Mouse (Mus musculus): Measurements from ENCODE around the gene Hist1h2be. TPM values are rescaled to one million over a fixed set of nuclear protein-coding genes. Genes with fewer than 3 reads are reported as not detected.
A peak's percentile ranks its signal among the peaks of the same experiment; 100 is the strongest.
"Not testable (repeated sequence)": the region's sequence is repeated elsewhere in the genome, so short reads cannot be mapped to it uniquely, and the experiment has no call there.

Gene Hist1h2be
- polyA plus RNA-seq, 1 experiment from 2014 or later = 2.2 TPM

DNA sequence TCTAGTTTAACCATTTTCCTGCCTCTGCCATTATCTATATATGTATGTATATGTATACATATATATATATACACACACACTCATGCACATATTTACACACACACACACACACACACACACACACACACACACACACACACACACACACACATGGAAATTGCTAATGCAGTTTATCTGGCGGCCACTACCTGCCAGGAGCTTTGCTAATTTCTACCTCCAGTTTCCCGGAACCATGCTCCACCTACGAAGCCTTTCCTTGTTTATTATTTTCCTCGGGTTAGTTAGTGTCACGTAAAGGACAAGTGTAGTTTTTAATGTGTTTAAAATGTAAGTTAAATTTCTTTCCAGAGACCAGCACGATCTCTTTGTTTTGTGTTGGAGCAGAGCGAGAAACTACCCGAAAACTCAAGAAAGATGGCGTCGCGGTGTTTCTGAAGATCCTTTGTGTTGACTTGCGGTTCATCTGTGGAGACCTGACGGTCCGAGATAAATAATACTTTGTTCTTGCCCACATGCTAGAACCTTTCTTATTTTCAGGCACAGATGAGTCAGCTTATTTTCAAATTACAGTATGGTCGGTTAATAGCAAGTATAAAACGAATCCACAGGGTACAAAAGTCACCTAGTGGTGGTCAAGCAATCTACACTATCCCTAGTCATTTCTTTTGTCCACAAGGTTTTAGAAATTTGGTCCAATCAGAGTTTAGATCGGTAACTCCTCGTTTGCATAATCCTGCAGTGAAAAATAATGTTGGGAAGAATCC is 58.0 kb downstream of the Hist1h2be start:
- 4% methylated on average over 18 of the region's 18 CpGs for WGBS
- ATAC-seq (ENCODE audit: low FRiP score) = peak; percentile 46

DNA sequence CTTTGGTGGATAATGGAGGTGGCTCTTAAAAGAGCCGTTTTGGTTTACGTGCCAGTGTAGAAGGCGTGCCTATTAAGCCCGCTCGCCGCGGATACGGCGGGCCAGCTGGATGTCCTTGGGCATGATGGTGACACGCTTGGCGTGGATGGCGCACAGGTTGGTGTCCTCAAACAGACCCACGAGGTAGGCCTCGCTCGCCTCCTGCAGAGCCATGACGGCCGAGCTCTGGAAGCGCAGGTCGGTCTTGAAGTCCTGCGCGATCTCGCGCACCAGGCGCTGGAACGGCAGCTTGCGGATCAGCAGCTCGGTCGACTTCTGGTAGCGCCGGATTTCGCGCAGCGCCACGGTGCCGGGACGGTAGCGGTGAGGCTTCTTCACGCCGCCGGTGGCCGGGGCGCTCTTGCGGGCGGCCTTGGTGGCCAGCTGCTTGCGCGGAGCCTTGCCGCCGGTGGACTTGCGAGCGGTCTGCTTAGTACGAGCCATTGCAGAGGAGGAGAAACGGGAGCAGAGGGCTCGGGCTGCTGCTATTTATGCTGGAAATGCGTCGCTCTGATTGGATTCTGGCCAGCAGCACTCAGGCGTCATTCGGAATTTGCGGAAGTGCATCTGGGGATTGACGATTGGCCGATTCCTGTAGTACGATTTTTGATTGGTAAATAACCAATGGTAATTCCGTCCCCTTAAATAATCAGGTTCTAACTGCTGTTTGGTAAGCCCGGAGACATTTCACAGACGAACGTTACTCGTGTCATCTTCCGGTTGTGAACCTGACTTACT is 58.9 kb downstream of the Hist1h2be start, which contains the start of gene Hist1h3e:
Gene Hist1h3e (minus strand): TSS at position 487 of the 777 bp plus-strand sequence.
- Histone ChIP-seq H3K27ac (peak within 1 kb of the TSS; percentile 98), H3K4me2 (replicated peaks) (peak within 1 kb of the TSS; percentile 85), H3K4me3 (peak within 1 kb of the TSS; percentile 42), H3K9ac (peak within 1 kb of the TSS; percentile 53)
- not testable (repeated sequence) for H3K4me1 ChIP-seq; H3K36me3 ChIP-seq; H3K27me3 ChIP-seq; H3K9me3 ChIP-seq (replicated peaks)
- WGBS = 0% methylated on average over 50 of the region's 67 CpGs
- peak; percentile 98 for ATAC-seq (ENCODE audit: low FRiP score)

More for the DNA sequence above, 58.0 kb downstream of the Hist1h2be start:
- Histone ChIP-seq H3K27ac (peak overlapping the region; percentile 98), H3K36me3 (no peaks in the 10 kb centered on the region), H3K4me2 (replicated peaks) (peak overlapping the region; percentile 85), H3K9me3 (replicated peaks) (no peaks in the 10 kb centered on the region), H3K4me3 (peak overlapping the region; percentile 42), H3K27me3 (no peaks in the 10 kb centered on the region), H3K9ac (peak overlapping the region; percentile 53), H3K4me1 (no peaks in the 10 kb centered on the region)

DNA sequence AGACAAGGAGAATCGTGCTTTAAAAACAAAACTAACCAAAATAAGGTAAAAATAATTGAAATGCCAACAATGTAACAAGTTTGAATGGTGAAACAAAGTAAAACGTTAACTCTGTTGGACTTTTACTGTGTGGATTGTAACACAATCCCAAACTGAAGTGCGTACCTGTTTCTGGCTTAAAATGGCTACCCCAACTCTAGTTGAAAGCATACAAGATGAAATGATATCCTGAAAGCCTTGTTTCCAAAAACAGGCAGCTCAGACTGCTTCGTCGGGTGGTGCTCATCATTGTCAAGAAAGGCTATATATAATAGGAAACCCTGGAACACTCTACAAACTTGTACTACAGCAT is 59.4 kb downstream of the Hist1h2be start:
- not testable (repeated sequence) for ATAC-seq (ENCODE audit: low FRiP score); H3K9me3 ChIP-seq (replicated peaks); H3K27me3 ChIP-seq; H3K36me3 ChIP-seq; H3K4me1 ChIP-seq
- Histone ChIP-seq H3K4me3 (peak overlapping the region; percentile 42), H3K9ac (0 out of 2 replicates have a peak overlapping the region, but pooled peaks have one; percentile 53), H3K27ac (peak overlapping the region; percentile 98), H3K4me2 (replicated peaks) (peak overlapping the region; percentile 85)
- 0% methylated on average over 2 of the region's 5 CpGs for WGBS

DNA sequence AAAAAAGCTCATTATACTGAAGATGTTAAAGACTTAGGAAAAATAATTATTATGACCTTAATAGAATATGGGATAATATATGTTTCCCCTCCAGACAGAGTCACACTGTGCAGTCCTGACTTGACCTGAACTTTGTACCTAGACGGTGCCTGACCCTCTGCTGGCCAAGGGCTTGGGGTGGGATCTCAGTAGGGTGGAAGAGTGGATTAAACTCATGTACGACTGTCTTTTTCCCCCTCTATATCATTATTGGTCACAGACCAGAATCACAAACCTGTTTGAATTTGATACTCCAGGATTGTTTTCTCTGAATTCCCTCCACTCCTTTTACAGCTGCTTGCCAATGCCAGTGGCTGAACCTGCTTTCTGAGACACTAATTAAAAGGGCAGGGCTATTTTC is 60.2 kb downstream of the Hist1h2be start:
- ATAC-seq (ENCODE audit: low FRiP score); H3K36me3 ChIP-seq; H3K27ac ChIP-seq; H3K4me2 ChIP-seq (replicated peaks); H3K4me3 ChIP-seq; H3K27me3 ChIP-seq; H3K4me1 ChIP-seq; H3K9ac ChIP-seq; H3K9me3 ChIP-seq (replicated peaks): not testable (repeated sequence)
- 17% methylated on average over 2 of the region's 2 CpGs for WGBS

DNA sequence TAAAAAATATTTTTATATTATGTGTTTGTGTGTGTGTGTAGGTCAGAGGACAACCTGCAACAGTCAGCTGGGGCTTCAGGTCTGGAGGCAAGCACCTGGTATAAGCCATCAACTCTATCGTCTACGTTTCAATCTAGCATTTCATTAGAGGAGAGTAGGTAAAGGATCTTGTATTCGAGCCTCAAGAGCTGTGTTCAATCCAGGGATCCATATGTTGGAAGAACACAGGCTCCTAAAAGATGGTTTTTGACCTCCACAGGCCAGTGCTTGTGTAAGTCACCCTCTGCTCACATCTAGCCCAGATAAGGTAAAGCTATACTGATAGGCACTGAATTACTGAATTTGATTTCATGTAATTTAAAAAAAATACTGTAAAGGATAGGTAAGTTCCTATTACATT is 64.0 kb downstream of the Hist1h2be start:
- no peak overlapping the region for H3K4me3 ChIP-seq
- WGBS = 75% methylated on average over 3 of the region's 3 CpGs
- no peaks in the 10 kb centered on the region for H3K9me3 ChIP-seq (replicated peaks)
- H3K4me1 ChIP-seq = peaks cover 11% of the 10 kb centered on the region
- peak overlapping the region; percentile 98 for H3K4me2 ChIP-seq (replicated peaks)
- H3K27me3 ChIP-seq = no peaks in the 10 kb centered on the region
- H3K36me3 ChIP-seq = no peaks in the 10 kb centered on the region
- no peak overlapping the region for H3K9ac ChIP-seq
- 0 out of 2 replicates have a peak overlapping the region, but pooled peaks have one; percentile 35 for H3K27ac ChIP-seq
- ATAC-seq (ENCODE audit: low FRiP score) = no peak

DNA sequence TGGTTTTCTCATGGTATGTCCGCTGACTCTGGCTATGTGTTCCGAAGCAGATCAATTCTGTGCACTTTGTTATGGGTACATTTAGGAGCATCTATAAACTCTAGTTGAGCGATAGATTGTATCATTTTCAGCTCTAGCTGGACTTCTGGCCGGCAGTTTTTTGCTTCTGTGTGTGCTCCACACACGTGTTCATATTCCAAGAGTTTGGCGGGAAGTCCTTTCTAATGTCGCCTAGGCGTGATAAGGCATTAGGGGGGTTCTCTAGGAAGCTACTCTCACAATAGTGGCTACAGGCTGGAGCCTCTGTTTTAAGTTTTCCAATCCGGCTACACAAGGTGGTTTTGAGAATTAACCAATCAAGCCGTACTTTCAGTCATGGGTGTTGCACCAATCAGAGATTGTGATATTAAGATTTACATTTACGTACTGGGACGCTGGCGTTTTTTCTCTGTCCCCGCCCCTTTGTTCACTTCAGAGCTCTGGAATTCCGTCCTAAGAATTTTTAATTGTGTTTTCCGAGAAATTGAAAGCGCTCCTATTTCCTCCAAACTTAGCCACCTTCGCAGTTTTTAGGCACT is 65.0 kb downstream of the Hist1h2be start:
- H3K27me3 ChIP-seq = no peaks in the 10 kb centered on the region
- ATAC-seq (ENCODE audit: low FRiP score) = peak; percentile 81
- WGBS = under 1% methylated on average over 18 of the region's 18 CpGs
- H3K4me2 ChIP-seq (replicated peaks) = peak overlapping the region; percentile 98
- peak overlapping the region; percentile 89 for H3K27ac ChIP-seq
- H3K9ac ChIP-seq = peak overlapping the region; percentile 72
- no peaks in the 10 kb centered on the region for H3K36me3 ChIP-seq
- peaks cover 13% of the 10 kb centered on the region for H3K4me1 ChIP-seq
- H3K9me3 ChIP-seq (replicated peaks) = no peaks in the 10 kb centered on the region
- H3K4me3 ChIP-seq = peak overlapping the region; percentile 46

DNA sequence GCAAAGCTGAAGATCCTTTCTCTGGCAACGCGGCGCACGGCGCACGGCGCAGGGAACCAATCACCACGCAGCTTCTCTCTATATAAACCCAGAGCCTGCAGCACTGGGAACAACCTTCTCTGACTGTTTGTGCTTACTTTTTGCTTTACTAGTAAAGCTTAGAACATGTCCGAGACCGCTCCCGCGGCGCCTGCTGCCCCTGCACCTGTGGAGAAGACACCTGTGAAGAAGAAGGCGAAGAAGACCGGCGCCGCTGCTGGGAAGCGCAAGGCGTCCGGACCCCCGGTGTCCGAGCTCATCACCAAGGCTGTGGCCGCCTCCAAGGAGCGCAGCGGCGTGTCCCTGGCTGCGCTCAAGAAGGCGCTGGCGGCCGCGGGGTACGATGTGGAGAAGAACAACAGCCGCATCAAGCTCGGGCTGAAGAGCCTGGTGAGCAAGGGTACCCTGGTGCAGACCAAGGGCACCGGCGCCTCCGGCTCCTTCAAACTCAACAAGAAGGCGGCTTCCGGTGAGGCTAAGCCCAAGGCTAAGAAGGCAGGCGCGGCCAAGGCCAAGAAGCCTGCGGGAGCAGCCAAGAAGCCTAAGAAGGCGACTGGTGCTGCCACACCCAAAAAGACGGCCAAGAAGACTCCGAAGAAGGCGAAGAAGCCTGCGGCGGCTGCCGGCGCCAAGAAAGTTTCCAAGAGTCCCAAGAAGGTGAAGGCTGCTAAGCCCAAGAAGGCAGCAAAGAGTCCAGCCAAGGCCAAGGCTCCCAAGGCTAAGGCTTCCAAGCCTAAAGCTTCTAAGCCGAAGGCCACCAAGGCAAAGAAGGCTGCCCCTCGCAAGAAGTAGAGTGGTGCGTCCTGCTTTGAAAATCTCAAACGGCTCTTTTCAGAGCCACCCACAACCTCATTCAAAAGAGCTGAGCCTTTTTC is 65.7 kb downstream of the Hist1h2be start:
- no peaks in the 10 kb centered on the region for H3K36me3 ChIP-seq
- WGBS = under 1% methylated on average over 54 of the region's 54 CpGs
- no peaks in the 10 kb centered on the region for H3K9me3 ChIP-seq (replicated peaks)
- peak overlapping the region; percentile 89 for H3K27ac ChIP-seq
- ATAC-seq (ENCODE audit: low FRiP score) = peak; percentile 89
- peak overlapping the region; percentile 72 for H3K9ac ChIP-seq
- H3K4me1 ChIP-seq = peaks cover 17% of the 10 kb centered on the region
- H3K27me3 ChIP-seq = no peaks in the 10 kb centered on the region
- peak overlapping the region; percentile 46 for H3K4me3 ChIP-seq
- peak overlapping the region; percentile 98 for H3K4me2 ChIP-seq (replicated peaks)

DNA sequence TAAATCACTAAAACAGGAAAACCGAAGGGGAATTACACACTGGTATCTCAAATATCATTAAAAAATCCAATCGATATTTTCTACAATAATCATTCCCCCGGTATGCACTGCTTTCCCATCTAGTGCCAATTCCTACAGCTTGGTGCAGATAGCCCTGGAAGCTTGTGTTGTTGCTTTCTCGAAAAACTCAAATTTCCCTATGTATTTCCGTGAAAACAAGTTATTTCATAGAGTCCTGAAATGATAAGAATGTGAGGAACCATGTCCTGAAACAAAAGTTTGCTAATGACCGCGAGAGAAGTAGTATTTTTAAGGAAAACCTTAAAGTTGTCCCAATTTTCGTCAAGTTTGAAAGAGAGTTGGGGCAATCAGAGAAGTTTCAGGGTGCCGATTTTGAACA is 66.5 kb downstream of the Hist1h2be start:
- peak overlapping the region; percentile 89 for H3K27ac ChIP-seq
- peak overlapping the region; percentile 72 for H3K9ac ChIP-seq
- no peaks in the 10 kb centered on the region for H3K9me3 ChIP-seq (replicated peaks)
- no peaks in the 10 kb centered on the region for H3K36me3 ChIP-seq
- peak overlapping the region; percentile 98 for H3K4me2 ChIP-seq (replicated peaks)
- peak overlapping the region; percentile 46 for H3K4me3 ChIP-seq
- peaks cover 17% of the 10 kb centered on the region for H3K4me1 ChIP-seq
- no peaks in the 10 kb centered on the region for H3K27me3 ChIP-seq
- no peak for ATAC-seq (ENCODE audit: low FRiP score)
- 23% methylated on average over 9 of the region's 9 CpGs for WGBS

DNA sequence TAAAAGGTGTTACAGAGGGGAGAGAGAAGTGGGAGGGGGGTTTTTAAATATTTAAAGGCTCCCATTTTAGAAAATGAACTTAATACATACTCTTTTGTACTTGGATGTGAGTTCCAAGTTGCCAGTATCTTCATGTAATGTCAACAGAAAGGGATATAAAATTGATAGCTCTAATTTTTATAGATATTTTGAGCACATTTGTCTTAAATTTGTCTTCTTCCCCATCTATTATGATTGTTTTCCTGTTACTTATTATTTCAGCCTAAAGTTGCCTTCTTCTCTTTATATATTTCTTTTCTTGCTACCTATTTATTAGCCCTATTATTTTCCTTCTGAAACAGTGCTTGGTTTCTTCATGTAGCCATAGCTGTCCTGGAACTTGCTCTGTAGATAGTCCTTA is 68.0 kb downstream of the Hist1h2be start, which contains the start of gene Hist1h1d:
Gene Hist1h1d (plus strand): TSS at position 301 of the 400 bp plus-strand sequence.
- H3K36me3 ChIP-seq = no peaks in the 10 kb centered on the region
- ATAC-seq (ENCODE audit: low FRiP score) = no peak
- H3K27ac ChIP-seq = peak within 1 kb of the TSS; percentile 89
- H3K27me3 ChIP-seq = no peaks in the 10 kb centered on the region
- H3K4me3 ChIP-seq = no peak within 1 kb of the TSS
- no peak within 1 kb of the TSS for H3K9ac ChIP-seq
- peaks cover 17% of the 10 kb centered on the region for H3K4me1 ChIP-seq
- H3K9me3 ChIP-seq (replicated peaks) = no peaks in the 10 kb centered on the region
- H3K4me2 ChIP-seq (replicated peaks) = no peak within 1 kb of the TSS

DNA sequence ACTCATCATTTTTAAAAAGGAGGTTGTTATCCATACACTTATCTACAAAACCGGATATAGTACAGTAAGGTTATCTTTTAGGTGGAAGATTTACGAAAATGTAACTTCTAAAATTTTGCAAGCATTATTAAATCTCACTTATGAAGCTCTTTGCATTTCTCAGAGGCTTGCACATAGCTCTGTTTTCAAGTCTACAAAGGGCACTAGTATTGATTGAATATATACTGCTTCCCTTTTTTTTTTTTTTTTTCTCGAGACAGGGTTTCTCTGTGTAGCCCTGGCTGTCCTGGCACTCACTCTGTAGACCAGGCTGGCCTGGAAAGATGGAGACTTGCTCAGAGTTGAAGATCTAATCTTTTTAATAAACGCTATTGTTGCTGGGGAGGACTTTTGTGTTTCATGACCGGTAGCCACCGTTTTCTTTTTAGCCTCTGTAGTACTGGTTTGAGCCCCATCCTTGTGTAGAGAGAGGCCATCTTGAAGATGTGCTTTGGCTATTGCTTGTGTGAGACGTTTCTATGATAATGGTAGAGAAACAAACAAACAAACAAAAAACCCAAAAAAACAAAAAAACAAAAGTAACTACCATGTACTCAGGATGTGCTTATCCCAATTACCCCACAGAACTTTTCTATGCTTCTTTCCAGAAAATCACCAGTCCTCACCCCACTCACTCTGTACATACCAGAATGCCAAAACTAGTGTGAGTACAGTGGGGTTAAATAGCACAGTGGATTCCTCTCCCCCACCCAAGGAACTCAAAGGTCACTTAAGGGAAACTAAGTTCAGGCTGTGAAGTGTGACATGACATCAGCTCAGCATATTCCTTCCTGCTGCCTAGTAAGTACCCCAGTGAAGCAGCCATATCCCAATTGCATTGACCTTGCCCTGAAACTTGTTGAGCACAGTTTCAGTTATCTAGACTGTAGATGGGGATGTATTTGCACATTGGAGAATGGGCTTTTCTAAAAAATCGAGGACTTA is 68.7 kb downstream of the Hist1h2be start:
- Histone ChIP-seq H3K27ac (peak overlapping the region; percentile 89), H3K4me2 (replicated peaks) (peak overlapping the region; percentile 58), H3K36me3 (no peaks in the 10 kb centered on the region), H3K27me3 (no peaks in the 10 kb centered on the region), H3K4me1 (peaks cover 17% of the 10 kb centered on the region), H3K4me3 (peak overlapping the region; percentile 41; the same call in 1 of the 2 replicates), H3K9me3 (replicated peaks) (no peaks in the 10 kb centered on the region), H3K9ac (no peak overlapping the region)
- 51% methylated on average over 8 of the region's 8 CpGs for WGBS
- no peak for ATAC-seq (ENCODE audit: low FRiP score)

Data from hindbrain, embryonic 12.5 days (tissue).